Mouse (Mus musculus): ENCODE results near the gene Cebpzos. TPM values are rescaled to one million over a fixed set of nuclear protein-coding genes. Genes with fewer than 3 reads are reported as not detected.

The Cebpzos gene
- total RNA-seq (2022): 10 to 100 TPM; 24.4 to 31.5 (median 28.3) TPM

GRCm38 (mm10) chr17:78916369-78916813 is at the start of gene Cebpzos:
Gene Cebpzos, plus strand, starts transcription at chr17:78916500.
- peak; percentile 76 to 90 for DNase-seq (ENCODE audit: low spot score in 2 of 2)

GRCm38 (mm10) chr17:78873886-78874285 is 42.4 kb upstream of the Cebpzos start:
- DNase-seq (ENCODE audit: low spot score in 2 of 2): no peak

GRCm38 (mm10) chr17:78881878-78882304 is 34.4 kb upstream of the Cebpzos start:
- no peak for DNase-seq (ENCODE audit: low spot score in 2 of 2)

GRCm38 (mm10) chr17:78882401-78883112 is 33.7 kb upstream of the Cebpzos start, which contains the start of gene Eif2ak2:
Gene Eif2ak2, minus strand, starts transcription at chr17:78882573.
- peak; percentile 14 to 29 for DNase-seq (ENCODE audit: low spot score in 2 of 2)

GRCm38 (mm10) chr17:78883291-78883690 is 33.0 kb upstream of the Cebpzos start:
- no peak for DNase-seq (ENCODE audit: low spot score in 2 of 2)

GRCm38 (mm10) chr17:78885286-78886065 is 30.8 kb upstream of the Cebpzos start:
- no peak for DNase-seq (ENCODE audit: low spot score in 2 of 2)

GRCm38 (mm10) chr17:78888554-78888953 is 27.7 kb upstream of the Cebpzos start:
- no peak for DNase-seq (ENCODE audit: low spot score in 2 of 2)

GRCm38 (mm10) chr17:78889184-78889583 is 27.1 kb upstream of the Cebpzos start:
- no peak for DNase-seq (ENCODE audit: low spot score in 2 of 2)

- no peak for DNase-seq (ENCODE audit: low spot score in 2 of 2)
Observed at GRCm38 (mm10) chr17:78891020-78891419, 25.3 kb upstream of the Cebpzos start.

- DNase-seq (ENCODE audit: low spot score in 2 of 2): no peak
Observed at GRCm38 (mm10) chr17:78894991-78895390, 21.3 kb upstream of the Cebpzos start.

GRCm38 (mm10) chr17:78895394-78895793 is 20.9 kb upstream of the Cebpzos start:
- DNase-seq (ENCODE audit: low spot score in 2 of 2): no peak

- DNase-seq (ENCODE audit: low spot score in 2 of 2): no peak
Observed at GRCm38 (mm10) chr17:78903158-78903557, 13.1 kb upstream of the Cebpzos start.

GRCm38 (mm10) chr17:78906892-78907291 is 9.4 kb upstream of the Cebpzos start, which contains the start of gene Sult6b1:
Gene Sult6b1, minus strand, starts transcription at chr17:78906992.
- DNase-seq (ENCODE audit: low spot score in 2 of 2): no peak

GRCm38 (mm10) chr17:78909374-78909773 is 6.9 kb upstream of the Cebpzos start:
- no peak for DNase-seq (ENCODE audit: low spot score in 2 of 2)

GRCm38 (mm10) chr17:78912861-78913281 is 3.4 kb upstream of the Cebpzos start:
- DNase-seq (ENCODE audit: low spot score in 2 of 2): no peak

- no peak for DNase-seq (ENCODE audit: low spot score in 2 of 2)
Observed at GRCm38 (mm10) chr17:78913921-78914320, 2.4 kb upstream of the Cebpzos start.

- DNase-seq (ENCODE audit: low spot score in 2 of 2): no peak
Observed at GRCm38 (mm10) chr17:78915772-78916171, 528 bp upstream of the Cebpzos start.

- DNase-seq (ENCODE audit: low spot score in 2 of 2): no peak
Observed at GRCm38 (mm10) chr17:78916899-78917298, 599 bp downstream of the Cebpzos start.

GRCm38 (mm10) chr17:78917696-78918095 is 1.4 kb downstream of the Cebpzos start:
- no peak for DNase-seq (ENCODE audit: low spot score in 2 of 2)

- no peak for DNase-seq (ENCODE audit: low spot score in 2 of 2)
Observed at GRCm38 (mm10) chr17:78935857-78936256, 19.6 kb downstream of the Cebpzos start.

GRCm38 (mm10) chr17:78936466-78937228 is 20.3 kb downstream of the Cebpzos start, which contains the start of the genes Cebpz and Ndufaf7:
Gene Cebpz, minus strand, starts transcription at chr17:78937066.
Gene Ndufaf7, plus strand, starts transcription at chr17:78937136.
- DNase-seq (ENCODE audit: low spot score in 2 of 2): peak; percentile 94 to 99
